Mouse (Mus musculus) MEL (cell line): Measurements from ENCODE around the gene Gtf2h3.
A peak's percentile ranks its signal among the peaks of the same experiment; 100 is the strongest.

Experiments used
- CTCF ChIP-seq, 3 experiments: IDR thresholded peaks in 2 of 3; conservative IDR thresholded peaks in 1 of 3; 2 replicates each; pipeline ENCODE4 v1.5.1; 2011 to 2012; ENCODE audit warnings: low read length in 3 of 3, low read depth in 2 of 3, mild to moderate bottlenecking in 2 of 3, improper control_type of control experiment in 1 of 3, inconsistent platforms in 1 of 3, mixed read lengths in 1 of 3, moderate library complexity in 1 of 3; ENCODE audit not compliant: control insufficient read depth in 1 of 3, insufficient read depth in 1 of 3, poor library complexity in 1 of 3, severe bottlenecking in 1 of 3
- MXI1 ChIP-seq: IDR thresholded peaks from 2 replicates; pipeline ENCODE4 v1.6.1; 2011; ENCODE audit warnings: mild to moderate bottlenecking, low read depth, low read length, improper control_type of control experiment
- MYC ChIP-seq: IDR thresholded peaks from 2 replicates; pipeline ENCODE4 v1.6.1; 2011; ENCODE audit warnings: low read depth, mild to moderate bottlenecking, low read length, improper control_type of control experiment, moderate library complexity
- POLR2AphosphoS5 ChIP-seq: IDR thresholded peaks from 2 replicates; pipeline ENCODE4 v1.6.1; 2012; ENCODE audit warnings: low read depth, borderline replicate concordance, mild to moderate bottlenecking, inconsistent platforms, low read length, moderate library complexity, mixed read lengths
- TBP ChIP-seq: IDR thresholded peaks from 2 replicates; pipeline ENCODE4 v1.8.0; 2011; ENCODE audit warnings: low read depth, low read length, improper control_type of control experiment

- TF ChIP-seq MXI1 (peak; percentile 26; the same call in 1 of the 2 replicates), CTCF (IDR thresholded peaks at IDR 0.05 in 2 of 3, conservative IDR thresholded peaks at IDR 0.05 in 1 of 3; ENCODE audit: control insufficient read depth in 1 of 3, insufficient read depth in 1 of 3, low read depth in 2 of 3, low read length in 3 of 3, poor library complexity in 1 of 3, severe bottlenecking in 1 of 3) (peak; percentile 79 to 90 (median 83)), TBP (no peak), MYC (0 out of 2 replicates have a peak, but pooled peaks have one; percentile 44), POLR2AphosphoS5 (no peak)
Observed at GRCm38 (mm10) chr5:124602349-124602748, 23.4 kb downstream of the Gtf2h3 start.
